Mouse (Mus musculus): ENCODE measurements around the gene Tbc1d10b. TPM values are rescaled to one million over a fixed set of nuclear protein-coding genes. Genes with fewer than 3 reads are reported as not detected.
A peak's percentile ranks its signal among the peaks of the same experiment; 100 is the strongest.

Gene Tbc1d10b
- polyA plus RNA-seq, 1 experiment from 2014 or later = 15.2 TPM

- Histone ChIP-seq H3K4me1 (ENCODE audit: control insufficient read depth, insufficient read depth, low read length) (peaks cover 24% of the 10 kb centered on the region), H3K4me3 (ENCODE audit: low read length) (peak overlapping the region; percentile 96), H3K9me3 (replicated peaks; ENCODE audit: control insufficient read depth, low read length) (no peaks in the 10 kb centered on the region), H3K9ac (ENCODE audit: low read length) (peak overlapping the region; percentile 94), H3K27ac (ENCODE audit: low read length) (peak overlapping the region; percentile 99), H3K4me2 (ENCODE audit: low read depth, low read length) (peak overlapping the region; percentile 92), H3K36me3 (ENCODE audit: control insufficient read depth, insufficient read depth) (peaks cover 19% of the 10 kb centered on the region), H3K27me3 (ENCODE audit: control insufficient read depth, insufficient read depth, low read length) (no peaks in the 10 kb centered on the region)
- 60% methylated on average over 3 of the region's 3 CpGs for WGBS
- no peak for ATAC-seq (replicated peaks; ENCODE audit: extremely low read depth, insufficient read depth, low FRiP score)
These were observed 23.1 kb upstream of the Tbc1d10b start for GRCm38 (mm10) chr7:127231376-127231775.

- Histone ChIP-seq H3K9ac (ENCODE audit: low read length) (no peak overlapping the region), H3K4me3 (ENCODE audit: low read length) (no peak overlapping the region), H3K9me3 (replicated peaks; ENCODE audit: control insufficient read depth, low read length) (no peaks in the 10 kb centered on the region), H3K27me3 (ENCODE audit: control insufficient read depth, insufficient read depth, low read length) (no peaks in the 10 kb centered on the region), H3K36me3 (ENCODE audit: control insufficient read depth, insufficient read depth) (peaks cover 4% of the 10 kb centered on the region; the same call in 1 of the 2 replicates), H3K4me1 (ENCODE audit: control insufficient read depth, insufficient read depth, low read length) (peaks cover 17% of the 10 kb centered on the region), H3K4me2 (ENCODE audit: low read depth, low read length) (no peak overlapping the region), H3K27ac (ENCODE audit: low read length) (no peak overlapping the region)
- 60% methylated on average over 4 of the region's 4 CpGs for WGBS
- ATAC-seq (replicated peaks; ENCODE audit: extremely low read depth, insufficient read depth, low FRiP score) = no peak
These were observed 20.5 kb upstream of the Tbc1d10b start for GRCm38 (mm10) chr7:127228615-127229303.

- H3K27ac ChIP-seq (ENCODE audit: low read length) = no peak overlapping the region
- no peaks in the 10 kb centered on the region for H3K9me3 ChIP-seq (replicated peaks; ENCODE audit: control insufficient read depth, low read length)
- no peak overlapping the region for H3K4me2 ChIP-seq (ENCODE audit: low read depth, low read length)
- 75% methylated on average over 11 of the region's 11 CpGs for WGBS
- H3K9ac ChIP-seq (ENCODE audit: low read length) = no peak overlapping the region
- no peaks in the 10 kb centered on the region for H3K27me3 ChIP-seq (ENCODE audit: control insufficient read depth, insufficient read depth, low read length)
- H3K4me1 ChIP-seq (ENCODE audit: control insufficient read depth, insufficient read depth, low read length) = peaks cover 2% of the 10 kb centered on the region; the same call in 1 of the 2 replicates
- no peak overlapping the region for H3K4me3 ChIP-seq (ENCODE audit: low read length)
- peaks cover 4% of the 10 kb centered on the region; the same call in 1 of the 2 replicates for H3K36me3 ChIP-seq (ENCODE audit: control insufficient read depth, insufficient read depth)
- 0 out of 2 replicates have a peak, but pooled peaks have one; percentile 14 for ATAC-seq (replicated peaks; ENCODE audit: extremely low read depth, insufficient read depth, low FRiP score)
These were observed 17.1 kb upstream of the Tbc1d10b start for GRCm38 (mm10) chr7:127225147-127225995.

- H3K9ac ChIP-seq (ENCODE audit: low read length) = no peak overlapping the region
- no peak overlapping the region for H3K4me3 ChIP-seq (ENCODE audit: low read length)
- H3K27ac ChIP-seq (ENCODE audit: low read length) = no peak overlapping the region
- WGBS = 92% methylated on average over 6 of the region's 6 CpGs
- no peaks in the 10 kb centered on the region for H3K9me3 ChIP-seq (replicated peaks; ENCODE audit: control insufficient read depth, low read length)
- ATAC-seq (replicated peaks; ENCODE audit: extremely low read depth, insufficient read depth, low FRiP score) = no peak
- no peak overlapping the region for H3K4me2 ChIP-seq (ENCODE audit: low read depth, low read length)
- H3K4me1 ChIP-seq (ENCODE audit: control insufficient read depth, insufficient read depth, low read length) = no peaks in the 10 kb centered on the region
- H3K36me3 ChIP-seq (ENCODE audit: control insufficient read depth, insufficient read depth) = peaks cover 4% of the 10 kb centered on the region; the same call in 1 of the 2 replicates
- H3K27me3 ChIP-seq (ENCODE audit: control insufficient read depth, insufficient read depth, low read length) = no peaks in the 10 kb centered on the region
These were observed 16.3 kb upstream of the Tbc1d10b start for GRCm38 (mm10) chr7:127224616-127225015.

GRCm38 (mm10) chr7:127223515-127224478 lies 15.5 kb upstream of the Tbc1d10b start:
- no peak for ATAC-seq (replicated peaks; ENCODE audit: extremely low read depth, insufficient read depth, low FRiP score)
- no peak overlapping the region for H3K9ac ChIP-seq (ENCODE audit: low read length)
- H3K4me2 ChIP-seq (ENCODE audit: low read depth, low read length) = no peak overlapping the region
- no peaks in the 10 kb centered on the region for H3K9me3 ChIP-seq (replicated peaks; ENCODE audit: control insufficient read depth, low read length)
- H3K4me1 ChIP-seq (ENCODE audit: control insufficient read depth, insufficient read depth, low read length) = no peaks in the 10 kb centered on the region
- no peaks in the 10 kb centered on the region for H3K27me3 ChIP-seq (ENCODE audit: control insufficient read depth, insufficient read depth, low read length)
- H3K4me3 ChIP-seq (ENCODE audit: low read length) = no peak overlapping the region
- 79% methylated on average over 6 of the region's 6 CpGs for WGBS
- H3K27ac ChIP-seq (ENCODE audit: low read length) = no peak overlapping the region
- no peaks in the 10 kb centered on the region for H3K36me3 ChIP-seq (ENCODE audit: control insufficient read depth, insufficient read depth)

- Histone ChIP-seq H3K36me3 (ENCODE audit: control insufficient read depth, insufficient read depth) (no peaks in the 10 kb centered on the region), H3K27ac (ENCODE audit: low read length) (no peak overlapping the region), H3K4me2 (ENCODE audit: low read depth, low read length) (no peak overlapping the region), H3K9me3 (replicated peaks; ENCODE audit: control insufficient read depth, low read length) (no peaks in the 10 kb centered on the region), H3K4me1 (ENCODE audit: control insufficient read depth, insufficient read depth, low read length) (peaks cover under 1% of the 10 kb centered on the region; the same call in 1 of the 2 replicates), H3K27me3 (ENCODE audit: control insufficient read depth, insufficient read depth, low read length) (no peaks in the 10 kb centered on the region), H3K4me3 (ENCODE audit: low read length) (no peak overlapping the region), H3K9ac (ENCODE audit: low read length) (no peak overlapping the region)
- 96% methylated on average over 3 of the region's 3 CpGs for WGBS
- ATAC-seq (replicated peaks; ENCODE audit: extremely low read depth, insufficient read depth, low FRiP score) = no peak
These were observed 14.8 kb upstream of the Tbc1d10b start for GRCm38 (mm10) chr7:127223106-127223505.

GRCm38 (mm10) chr7:127220440-127220839 lies 12.2 kb upstream of the Tbc1d10b start:
- no peaks in the 10 kb centered on the region for H3K36me3 ChIP-seq (ENCODE audit: control insufficient read depth, insufficient read depth)
- H3K4me3 ChIP-seq (ENCODE audit: low read length) = no peak overlapping the region
- no peaks in the 10 kb centered on the region for H3K9me3 ChIP-seq (replicated peaks; ENCODE audit: control insufficient read depth, low read length)
- H3K27ac ChIP-seq (ENCODE audit: low read length) = no peak overlapping the region
- no peak for ATAC-seq (replicated peaks; ENCODE audit: extremely low read depth, insufficient read depth, low FRiP score)
- H3K27me3 ChIP-seq (ENCODE audit: control insufficient read depth, insufficient read depth, low read length) = no peaks in the 10 kb centered on the region
- 68% methylated on average over 6 of the region's 6 CpGs for WGBS
- peaks cover 17% of the 10 kb centered on the region for H3K4me1 ChIP-seq (ENCODE audit: control insufficient read depth, insufficient read depth, low read length)
- H3K9ac ChIP-seq (ENCODE audit: low read length) = no peak overlapping the region
- no peak overlapping the region for H3K4me2 ChIP-seq (ENCODE audit: low read depth, low read length)

- 81% methylated on average over 4 of the region's 4 CpGs for WGBS
- no peak for ATAC-seq (replicated peaks; ENCODE audit: extremely low read depth, insufficient read depth, low FRiP score)
These were observed 10.4 kb upstream of the Tbc1d10b start for GRCm38 (mm10) chr7:127218670-127219069.

More at GRCm38 (mm10) chr7:127218670-127219069, 10.4 kb upstream of the Tbc1d10b start:
- H3K9ac ChIP-seq (ENCODE audit: low read length) = no peak overlapping the region
- H3K4me3 ChIP-seq (ENCODE audit: low read length) = no peak overlapping the region
- no peak overlapping the region for H3K4me2 ChIP-seq (ENCODE audit: low read depth, low read length)
- H3K36me3 ChIP-seq (ENCODE audit: control insufficient read depth, insufficient read depth) = no peaks in the 10 kb centered on the region
- peaks cover 29% of the 10 kb centered on the region for H3K4me1 ChIP-seq (ENCODE audit: control insufficient read depth, insufficient read depth, low read length)
- H3K27ac ChIP-seq (ENCODE audit: low read length) = peak overlapping the region; percentile 28; the same call in 1 of the 2 replicates
- H3K27me3 ChIP-seq (ENCODE audit: control insufficient read depth, insufficient read depth, low read length) = no peaks in the 10 kb centered on the region
- H3K9me3 ChIP-seq (replicated peaks; ENCODE audit: control insufficient read depth, low read length) = no peaks in the 10 kb centered on the region

Measured in heart, embryonic 16.5 days (tissue).